Mouse (Mus musculus): Measurements from ENCODE around the gene Mapk8ip1. TPM values are rescaled to one million over a fixed set of nuclear protein-coding genes. Genes with fewer than 3 reads are reported as not detected.
A peak's percentile ranks its signal among the peaks of the same experiment; 100 is the strongest.
"Not testable (repeated sequence)": the region's sequence is repeated elsewhere in the genome, so short reads cannot be mapped to it uniquely, and the experiment has no call there.

Mapk8ip1 gene
- polyA plus RNA-seq, 1 experiment: 0.25 TPM

- no peak overlapping the region for H3K4me3 ChIP-seq (ENCODE audit: insufficient read depth, low read length)
- no peak overlapping the region for H3K27ac ChIP-seq (ENCODE audit: insufficient read depth, low read depth, low read length)
- H3K4me1 ChIP-seq (ENCODE audit: control insufficient read depth, insufficient read depth, low read length): no peaks in the 10 kb centered on the region
- no peak for TF ChIP-seq POLR2A (IDR thresholded peaks at IDR 0.05; ENCODE audit: borderline replicate concordance, low read depth, low read length)
- TF ChIP-seq CTCF (IDR thresholded peaks at IDR 0.05; ENCODE audit: low read depth, low read length): no peak
Observed at GRCm38 (mm10) chr2:92408309-92409045, 7.4 kb upstream of the Mapk8ip1 start.

- TF ChIP-seq POLR2A (IDR thresholded peaks at IDR 0.05; ENCODE audit: borderline replicate concordance, low read depth, low read length) (no peak), CTCF (IDR thresholded peaks at IDR 0.05; ENCODE audit: low read depth, low read length) (no peak)
- no peak overlapping the region for H3K27ac ChIP-seq (ENCODE audit: insufficient read depth, low read depth, low read length)
- H3K4me1 ChIP-seq (ENCODE audit: control insufficient read depth, insufficient read depth, low read length): 0 out of 2 replicates have a peak, but pooled peaks cover 2% of the 10 kb centered on the region
Observed at GRCm38 (mm10) chr2:92405687-92406086, 4.6 kb upstream of the Mapk8ip1 start.

GRCm38 (mm10) chr2:92404737-92405136 lies 3.7 kb upstream of the Mapk8ip1 start:
- TF ChIP-seq POLR2A (IDR thresholded peaks at IDR 0.05; ENCODE audit: borderline replicate concordance, low read depth, low read length): no peak
- no peak for TF ChIP-seq CTCF (IDR thresholded peaks at IDR 0.05; ENCODE audit: low read depth, low read length)
- H3K27ac ChIP-seq (ENCODE audit: insufficient read depth, low read depth, low read length): no peak overlapping the region
- no peak overlapping the region for H3K4me3 ChIP-seq (ENCODE audit: insufficient read depth, low read length)
- 0 out of 2 replicates have a peak, but pooled peaks cover 2% of the 10 kb centered on the region for H3K4me1 ChIP-seq (ENCODE audit: control insufficient read depth, insufficient read depth, low read length)

More at GRCm38 (mm10) chr2:92405687-92406086, 4.6 kb upstream of the Mapk8ip1 start:
- no peak overlapping the region for H3K4me3 ChIP-seq (ENCODE audit: insufficient read depth, low read length)

GRCm38 (mm10) chr2:92403776-92404319 lies 2.8 kb upstream of the Mapk8ip1 start:
- Histone ChIP-seq H3K27ac (ENCODE audit: insufficient read depth, low read depth, low read length) (no peak overlapping the region), H3K4me1 (ENCODE audit: control insufficient read depth, insufficient read depth, low read length) (0 out of 2 replicates have a peak, but pooled peaks cover 2% of the 10 kb centered on the region), H3K4me3 (ENCODE audit: insufficient read depth, low read length) (no peak overlapping the region)
- TF ChIP-seq POLR2A (IDR thresholded peaks at IDR 0.05; ENCODE audit: borderline replicate concordance, low read depth, low read length) (no peak), CTCF (IDR thresholded peaks at IDR 0.05; ENCODE audit: low read depth, low read length) (no peak)

GRCm38 (mm10) chr2:92402591-92403326 lies 1.7 kb upstream of the Mapk8ip1 start:
- Histone ChIP-seq H3K4me3 (ENCODE audit: insufficient read depth, low read length) (no peak overlapping the region), H3K27ac (ENCODE audit: insufficient read depth, low read depth, low read length) (no peak overlapping the region), H3K4me1 (ENCODE audit: control insufficient read depth, insufficient read depth, low read length) (0 out of 2 replicates have a peak, but pooled peaks cover 2% of the 10 kb centered on the region)
- TF ChIP-seq POLR2A (IDR thresholded peaks at IDR 0.05; ENCODE audit: borderline replicate concordance, low read depth, low read length) (no peak), CTCF (IDR thresholded peaks at IDR 0.05; ENCODE audit: low read depth, low read length) (no peak)

- 0 out of 2 replicates have a peak, but pooled peaks cover 2% of the 10 kb centered on the region for H3K4me1 ChIP-seq (ENCODE audit: control insufficient read depth, insufficient read depth, low read length)
- TF ChIP-seq CTCF (IDR thresholded peaks at IDR 0.05; ENCODE audit: low read depth, low read length) (no peak), POLR2A (IDR thresholded peaks at IDR 0.05; ENCODE audit: borderline replicate concordance, low read depth, low read length) (no peak)
- H3K27ac ChIP-seq (ENCODE audit: insufficient read depth, low read depth, low read length): no peak overlapping the region
- peak overlapping the region; percentile 22; the same call in 1 of the 2 replicates for H3K4me3 ChIP-seq (ENCODE audit: insufficient read depth, low read length)
Observed at GRCm38 (mm10) chr2:92400682-92401081, 381 bp downstream of the Mapk8ip1 start.

- H3K27ac ChIP-seq (ENCODE audit: insufficient read depth, low read depth, low read length); H3K4me3 ChIP-seq (ENCODE audit: insufficient read depth, low read length); H3K4me1 ChIP-seq (ENCODE audit: control insufficient read depth, insufficient read depth, low read length): not testable (repeated sequence)
Observed at GRCm38 (mm10) chr2:92399877-92400276, 1.2 kb downstream of the Mapk8ip1 start.

- 0 out of 2 replicates have a peak, but pooled peaks cover 2% of the 10 kb centered on the region for H3K4me1 ChIP-seq (ENCODE audit: control insufficient read depth, insufficient read depth, low read length)
- H3K4me3 ChIP-seq (ENCODE audit: insufficient read depth, low read length): no peak overlapping the region
- TF ChIP-seq POLR2A (IDR thresholded peaks at IDR 0.05; ENCODE audit: borderline replicate concordance, low read depth, low read length) (no peak), CTCF (IDR thresholded peaks at IDR 0.05; ENCODE audit: low read depth, low read length) (no peak)
- H3K27ac ChIP-seq (ENCODE audit: insufficient read depth, low read depth, low read length): no peak overlapping the region
Observed at GRCm38 (mm10) chr2:92397436-92397835, 3.6 kb downstream of the Mapk8ip1 start.

- Histone ChIP-seq H3K4me3 (ENCODE audit: insufficient read depth, low read length) (no peak overlapping the region), H3K27ac (ENCODE audit: insufficient read depth, low read depth, low read length) (no peak overlapping the region), H3K4me1 (ENCODE audit: control insufficient read depth, insufficient read depth, low read length) (no peaks in the 10 kb centered on the region)
- no peak for TF ChIP-seq CTCF (IDR thresholded peaks at IDR 0.05; ENCODE audit: low read depth, low read length)
- no peak for TF ChIP-seq POLR2A (IDR thresholded peaks at IDR 0.05; ENCODE audit: borderline replicate concordance, low read depth, low read length)
Observed at GRCm38 (mm10) chr2:92395535-92395934, 5.5 kb downstream of the Mapk8ip1 start.
